Mouse (Mus musculus): ENCODE measurements around the gene Gprc5d. TPM values are rescaled to one million over a fixed set of nuclear protein-coding genes. Genes with fewer than 3 reads are reported as not detected.

The Gprc5d gene
- total RNA-seq, 2 experiments from 2014 or later = not detected

- no peak for DNase-seq
These were observed 51.2 kb downstream of the Gprc5d start for GRCm38 (mm10) chr6:135066795-135067445.

GRCm38 (mm10) chr6:135065236-135065957 is 52.7 kb downstream of the Gprc5d start, which contains the start of gene Gprc5a:
TSS of gene Gprc5a (plus strand) at chr6:135065651.
- peak; percentile 36 for DNase-seq

- no peak for DNase-seq
These were observed 53.5 kb downstream of the Gprc5d start for GRCm38 (mm10) chr6:135064621-135065020.

- no peak for DNase-seq
These were observed 57.4 kb downstream of the Gprc5d start for GRCm38 (mm10) chr6:135060728-135061127.

Other genes starting within 250 kb of the Gprc5d start
- 1 to 10 TPM; 6.4 to 6.8 TPM for gene Gpr19, start 219.7 kb downstream of the Gprc5d start, total RNA-seq (2021)
- gene Cdkn1b, start 197.9 kb downstream of the Gprc5d start, total RNA-seq (2021) = 10 to 100 TPM; 47.0 to 51.8 TPM
- 1 to 10 TPM; 3.7 to 5.2 TPM for gene Apold1, start 136.6 kb downstream of the Gprc5d start, total RNA-seq (2021)
- 10 to 100 TPM; 33.1 to 33.5 TPM for gene Ddx47, start 106.7 kb downstream of the Gprc5d start, total RNA-seq (2021)
- gene Gprc5a, start 52.6 kb downstream of the Gprc5d start, total RNA-seq (2021) = under 1 TPM; 0.56 to 0.66 TPM
- gene Fam234b, start 79.7 kb upstream of the Gprc5d start, total RNA-seq (2021) = 1 to 10 TPM; 3.0 to 6.9 TPM
- 10 to 100 TPM; 11.5 to 16.8 TPM for gene Hebp1, start 79.7 kb upstream of the Gprc5d start, total RNA-seq (2021)
- under 1 TPM in 1 of 2 experiments, not detected in 1; 0.38 TPM for gene Gsg1, start 136.1 kb upstream of the Gprc5d start, total RNA-seq (2021)
- gene Pbp2, start 192.1 kb upstream of the Gprc5d start, total RNA-seq (2021) = not detected
- gene Emp1, start 244.3 kb upstream of the Gprc5d start, total RNA-seq (2021) = 100 to 1,000 TPM; 145 to 163 TPM